ENCODE assay signal across 17 mouse cellular contexts in genomic region chr11:51542424-51542823, GRCm38 (mm10). TPM values are rescaled to one million over a fixed set of nuclear protein-coding genes. Genes with fewer than 3 reads are reported as not detected.
A peak's percentile ranks its signal among the peaks of the same experiment; 100 is the strongest.
DNase-seq lines count a peak whose midpoint lies in the region; ATAC-seq and TF ChIP-seq lines count a peak whose summit lies in the region.
"Had no signal": no experiment of that assay in that cellular context is flagged by ENCODE, and none has a peak within 500 bp of the region (broad histone marks: within the 10 kb centered on the region; RNA-seq: fewer than 3 reads in every experiment).

No protein-coding gene starts in this region.

- H3K27ac ChIP-seq in kidney, adult 2 months (ENCODE audit: insufficient read depth, low read depth, low read length): no peak overlapping the region
- H3K27ac ChIP-seq in embryonic facial prominence, embryonic 11.5 days (replicated peaks; ENCODE audit: low read depth, low read length): peak overlapping the region; percentile 83
- H3K27ac ChIP-seq: intestine, embryonic 15.5 days had no signal

- H3K9ac ChIP-seq in embryonic facial prominence, embryonic 11.5 days (replicated peaks; ENCODE audit: low read length): no peak overlapping the region
- H3K9ac ChIP-seq: heart, embryonic 12.5 days; intestine, embryonic 15.5 days had no signal

- no peaks in the 10 kb centered on the region for H3K36me3 ChIP-seq in kidney, adult 2 months (ENCODE audit: control insufficient read depth, insufficient read depth, low read length)
- H3K36me3 ChIP-seq in embryonic facial prominence, embryonic 11.5 days (replicated peaks; ENCODE audit: control insufficient read depth, insufficient read depth, low read depth, low read length): no peaks in the 10 kb centered on the region
- H3K36me3 ChIP-seq: heart, embryonic 12.5 days; intestine, embryonic 15.5 days had no signal

- H3K9me3 ChIP-seq in embryonic facial prominence, embryonic 11.5 days (replicated peaks; ENCODE audit: control insufficient read depth, low read length): no peaks in the 10 kb centered on the region
- H3K9me3 ChIP-seq: heart, embryonic 12.5 days; intestine, embryonic 15.5 days had no signal

- H3K4me2 ChIP-seq in embryonic facial prominence, embryonic 11.5 days (ENCODE audit: low read depth, low read length): no peak overlapping the region
- H3K4me2 ChIP-seq: heart, embryonic 12.5 days; intestine, embryonic 15.5 days; midbrain, embryonic 11.5 days had no signal

- no peak for TF ChIP-seq CTCF in kidney, adult 2 months (conservative IDR thresholded peaks at IDR 0.05; ENCODE audit: insufficient read depth, insufficient read length, low read depth, low read length)

- no peak overlapping the region for H3K4me3 ChIP-seq in kidney, adult 2 months (ENCODE audit: insufficient read depth, low read depth, low read length)
- H3K4me3 ChIP-seq in embryonic facial prominence, embryonic 11.5 days (ENCODE audit: low read depth, low read length): no peak overlapping the region
- H3K4me3 ChIP-seq: heart, embryonic 12.5 days; intestine, embryonic 15.5 days had no signal

- 58% methylated on average over 9 of the region's 9 CpGs for WGBS in kidney, adult 2 months
- WGBS in embryonic facial prominence, embryonic 11.5 days: 16% methylated on average over 9 of the region's 9 CpGs

- no peaks in the 10 kb centered on the region for H3K4me1 ChIP-seq in kidney, adult 2 months (ENCODE audit: control insufficient read depth, insufficient read depth, low read length)
- peaks cover 13% of the 10 kb centered on the region for H3K4me1 ChIP-seq in embryonic facial prominence, embryonic 11.5 days (ENCODE audit: control insufficient read depth, insufficient read depth, low read length)
- H3K4me1 ChIP-seq: intestine, embryonic 15.5 days had no signal

- H3K27me3 ChIP-seq in kidney, adult 2 months (replicated peaks; ENCODE audit: control insufficient read depth, insufficient read depth, low read length): no peaks in the 10 kb centered on the region
- H3K27me3 ChIP-seq in embryonic facial prominence, embryonic 11.5 days (ENCODE audit: control insufficient read depth, insufficient read depth, low read length): no peaks in the 10 kb centered on the region
- H3K27me3 ChIP-seq: heart, embryonic 12.5 days; intestine, embryonic 15.5 days had no signal

- no peak for TF ChIP-seq POLR2A in kidney, adult 2 months (IDR thresholded peaks at IDR 0.05; ENCODE audit: low read depth, low read length)

- no peak for ATAC-seq in embryonic facial prominence, embryonic 11.5 days (replicated peaks; ENCODE audit: insufficient number of reproducible peaks, low FRiP score, low TSS enrichment, low read depth)
- ATAC-seq: forebrain, embryonic 16.5 days; intestine, embryonic 15.5 days had no signal

- DNase-seq in kidney, adult 2 months: peak; percentile 26
- no peak for DNase-seq in kidney, postnatal 4 days
- DNase-seq in adipocyte (ENCODE audit: low spot score): peak; percentile 8
- DNase-seq in embryonic facial prominence, embryonic 11.5 days (ENCODE audit: low spot score): peak; percentile 76
- DNase-seq in lung, postnatal 10 days: peak; percentile 58
- no peak for DNase-seq in left cerebral cortex, adult 18-20 months (ENCODE audit: low spot score in 2 of 2)
- DNase-seq in spleen, adult 12 weeks (ENCODE audit: low spot score): no peak
- DNase-seq: adrenal gland, adult 8-10 months; B cell, adult 2 months; cerebellum, adult 9-11 months; gastrocnemius, postnatal 10 days; heart, postnatal 4 days; thymus, postnatal 4 days had no signal

RNA-seq across cellular contexts. Expression of gene Phykpl, which starts 42.1 kb away (rescaled TPM):
- polyA plus RNA-seq in kidney, adult 2 months (2012; rRNA removed): 28.5 and 34.5 TPM in 2 replicates
- polyA plus RNA-seq in embryonic facial prominence, embryonic 11.5 days (2014; fragmentation: Nextera tagmentation; extraction: Ambion mirVana): 8.7 and 10.2 TPM in 2 replicates
- total RNA-seq in left cerebral cortex, adult 18-20 months (2021): 1 to 10 TPM; 6.7 to 7.1 TPM

Comparison
In these comparisons a context has a peak if more than half of its experiments do, and no peak if none do; other contexts are left out.
1. DNase-seq: peak in kidney, adult 2 months (single experiment), adipocyte (single experiment), embryonic facial prominence, embryonic 11.5 days (single experiment) and lung, postnatal 10 days (single experiment); none in kidney, postnatal 4 days (0 of 2), left cerebral cortex, adult 18-20 months (0 of 2) and spleen, adult 12 weeks (single experiment).